Mouse (Mus musculus): ENCODE results near the gene Mrpl32.

- TF ChIP-seq CTCF (IDR thresholded peaks at IDR 0.05; ENCODE audit: low read depth, low read length) (no peak), POLR2A (IDR thresholded peaks at IDR 0.05; ENCODE audit: insufficient read depth, low read length) (no peak)
Observed at GRCm38 (mm10) chr13:14613553-14613952, 588 bp upstream of the Mrpl32 start.

Data from ES-Bruce4 (cell line).